Mouse (Mus musculus) embryonic facial prominence, embryonic 13.5 days (tissue): Measurements from ENCODE around the gene Wwox. TPM values are rescaled to one million over a fixed set of nuclear protein-coding genes. Genes with fewer than 3 reads are reported as not detected.

ENCODE experiments used
- ATAC-seq: fragments of 200-750 bp; cut with Nextera tagmentation; 2 replicates; pipeline ENCODE4 v1.8.0; 2017; ENCODE audit warnings: low read depth; ENCODE audit not compliant: insufficient number of reproducible peaks, insufficient read depth, low FRiP score, low TSS enrichment
- H3K27ac ChIP-seq: fragments of 300-500 bp; sonication (generic); 2 replicates; pipeline ENCODE4 v1.5.1; 2015; ENCODE audit warnings: moderate library complexity, mild to moderate bottlenecking, inconsistent platforms
- H3K27me3 ChIP-seq: fragments of 300-500 bp; sonication (generic); 2 replicates; pipeline ENCODE4 v1.6.1; 2015; ENCODE audit warnings: mild to moderate bottlenecking, inconsistent platforms
- H3K36me3 ChIP-seq: fragments of 300-500 bp; sonication (generic); 2 replicates; pipeline ENCODE4 v1.6.1; 2015; ENCODE audit warnings: mild to moderate bottlenecking, inconsistent platforms
- H3K4me1 ChIP-seq: fragments of 300-500 bp; sonication (generic); 2 replicates; pipeline ENCODE4 v1.6.1; 2015; ENCODE audit warnings: inconsistent platforms
- H3K4me2 ChIP-seq: fragments of 300-500 bp; sonication (generic); 2 replicates; pipeline ENCODE4 v1.6.1; 2015; ENCODE audit warnings: moderate library complexity, mild to moderate bottlenecking, inconsistent platforms
- H3K4me3 ChIP-seq: fragments of 300-500 bp; sonication (generic); 2 replicates; pipeline ENCODE4 v1.5.1; 2015; ENCODE audit warnings: mild to moderate bottlenecking, inconsistent platforms
- H3K9ac ChIP-seq: fragments of 300-500 bp; sonication (generic); 2 replicates; pipeline ENCODE4 v1.6.1; 2015; ENCODE audit warnings: mild to moderate bottlenecking, inconsistent platforms
- H3K9me3 ChIP-seq: fragments of 300-500 bp; sonication (generic); 2 replicates; pipeline ENCODE4 v1.6.1; 2016; ENCODE audit warnings: inconsistent platforms
- WGBS: fragments of 180-500 bp; shearing (Covaris S2); methylation state at CpG from one replicate; pipeline ENCODE4 v1.1.7; 2015; ENCODE audit warnings: mixed read lengths; 5-methylcytosine and 5-hydroxymethylcytosine counted together
- polyA plus RNA-seq: library from polyadenylated mRNA; unstranded; fragments of >200 nt; fragmentation: Nextera tagmentation; extraction: Ambion mirVana; gene quantifications from 2 replicates; pipeline ENCODE4 v1.2.1, GENCODE M21; 2015

Gene Wwox
- polyA plus RNA-seq, 1 experiment from 2014 or later = 11.5 TPM

DNA sequence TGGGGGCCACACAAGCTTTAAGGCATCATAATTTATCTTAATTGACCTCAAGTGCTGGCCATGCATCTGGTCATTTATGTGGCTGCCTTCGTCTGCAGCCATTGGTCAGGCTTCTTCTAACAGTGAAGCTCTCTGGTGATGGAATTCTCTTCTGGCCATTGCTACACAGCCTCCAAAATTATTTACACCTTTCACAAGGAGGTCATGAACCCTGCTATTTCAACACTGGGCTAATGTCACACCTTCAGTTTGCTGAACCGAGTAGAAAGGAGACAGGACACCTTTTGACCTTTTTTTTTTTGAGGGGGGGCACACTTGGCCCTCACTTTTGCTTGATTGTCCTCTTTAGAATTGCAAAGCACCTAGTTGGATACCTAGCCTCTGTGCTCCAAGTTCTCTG, 320.2 kb downstream of the Wwox start:
- Histone ChIP-seq H3K4me3 (no peak overlapping the region), H3K27ac (no peak overlapping the region), H3K9ac (no peak overlapping the region), H3K27me3 (no peaks in the 10 kb centered on the region), H3K4me2 (no peak overlapping the region), H3K36me3 (no peaks in the 10 kb centered on the region), H3K4me1 (no peaks in the 10 kb centered on the region), H3K9me3 (no peaks in the 10 kb centered on the region)
- 67% methylated on average over 2 of the region's 2 CpGs for WGBS
- ATAC-seq = no peak

- Histone ChIP-seq H3K4me2 (no peak overlapping the region), H3K4me3 (no peak overlapping the region), H3K27me3 (0 out of 2 replicates have a peak, but pooled peaks cover 2% of the 10 kb centered on the region), H3K9me3 (no peaks in the 10 kb centered on the region), H3K27ac (no peak overlapping the region), H3K4me1 (peaks cover 10% of the 10 kb centered on the region), H3K9ac (no peak overlapping the region), H3K36me3 (no peaks in the 10 kb centered on the region)
- 87% methylated on average over 3 of the region's 3 CpGs for WGBS
- ATAC-seq = no peak
These were observed 329.1 kb downstream of the Wwox start for GRCm38 (mm10) chr8:114768536-114768935.

DNA sequence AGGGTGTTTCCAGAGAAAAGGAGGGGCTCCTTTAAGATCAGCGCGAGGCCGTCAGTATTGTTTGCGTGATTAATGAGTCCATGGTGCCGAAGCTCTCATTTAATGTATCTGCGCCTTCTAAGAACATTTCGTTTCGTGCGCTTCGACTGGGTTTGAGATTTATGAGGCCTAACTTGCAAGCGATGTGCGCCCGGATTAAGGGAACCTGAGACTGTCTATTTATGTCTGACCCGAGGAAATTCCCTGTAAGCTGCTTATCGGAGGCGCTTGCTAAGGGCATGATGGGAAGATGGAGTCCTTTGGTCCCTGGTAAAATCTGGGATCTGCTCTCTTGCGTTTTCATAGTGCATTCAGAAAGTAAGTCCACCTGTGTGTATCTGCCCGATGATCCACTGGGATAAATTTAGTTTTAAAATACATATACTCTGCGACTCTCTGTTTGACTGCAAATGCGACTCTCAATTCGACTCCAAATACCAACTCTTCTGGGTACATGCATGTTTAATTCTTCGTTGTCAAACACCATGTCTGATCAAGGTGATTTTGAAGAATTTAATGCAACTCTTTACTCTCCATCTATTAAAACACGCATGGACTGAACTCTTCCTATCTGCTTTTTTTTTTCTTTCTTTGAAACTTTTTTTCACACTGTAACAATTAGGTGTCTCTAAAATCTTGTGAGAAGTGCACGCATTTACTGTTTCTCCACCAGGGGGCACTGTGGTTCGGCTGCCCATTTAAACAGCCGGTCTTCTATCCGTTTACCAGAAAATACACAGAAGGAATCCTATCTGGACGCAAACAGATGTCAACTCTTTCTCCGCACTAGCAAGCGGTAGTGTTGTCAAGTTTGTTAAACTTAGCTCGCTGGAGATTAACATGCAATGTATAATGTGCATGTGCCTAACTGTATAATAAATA, 331.7 kb downstream of the Wwox start:
- H3K4me1 ChIP-seq = peaks cover 27% of the 10 kb centered on the region
- H3K27me3 ChIP-seq = peaks cover 5% of the 10 kb centered on the region; the same call in 1 of the 2 replicates
- H3K9me3 ChIP-seq = no peaks in the 10 kb centered on the region
- no peak for ATAC-seq
- no peak overlapping the region for H3K9ac ChIP-seq
- no peak overlapping the region for H3K27ac ChIP-seq
- H3K36me3 ChIP-seq = no peaks in the 10 kb centered on the region
- H3K4me3 ChIP-seq = no peak overlapping the region
- 57% methylated on average over 31 of the region's 31 CpGs for WGBS
- no peak overlapping the region for H3K4me2 ChIP-seq

DNA sequence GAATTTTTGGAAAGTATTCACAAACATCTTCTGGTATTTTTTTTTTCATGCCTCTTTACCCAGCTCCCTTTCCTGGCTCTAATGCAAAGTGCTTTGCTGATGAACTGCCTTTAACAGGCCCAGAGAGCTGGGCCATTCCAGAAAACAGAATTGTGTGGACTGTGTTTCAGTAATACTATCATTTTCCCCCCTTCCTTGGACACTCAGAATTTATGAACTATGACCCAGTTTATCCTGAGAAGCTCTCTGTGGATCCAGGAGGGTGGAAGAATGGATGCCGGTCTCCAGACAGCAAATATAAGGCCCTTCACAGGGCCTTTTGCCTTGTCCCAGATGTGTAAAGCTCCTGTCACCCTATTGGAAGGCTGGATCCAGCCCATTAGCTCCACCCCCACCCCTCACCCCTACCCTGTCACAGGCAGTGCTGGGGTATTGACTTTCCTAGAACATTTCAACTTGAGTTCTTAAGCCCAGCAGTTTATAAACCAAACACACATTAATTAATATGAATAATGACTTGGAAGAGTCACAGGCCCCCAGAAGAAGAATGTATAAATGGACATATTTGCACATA, 332.9 kb downstream of the Wwox start:
- no peak overlapping the region for H3K27ac ChIP-seq
- H3K4me2 ChIP-seq = no peak overlapping the region
- peaks cover 27% of the 10 kb centered on the region for H3K4me1 ChIP-seq
- no peak overlapping the region for H3K4me3 ChIP-seq
- H3K27me3 ChIP-seq = peaks cover 5% of the 10 kb centered on the region; the same call in 1 of the 2 replicates
- no peaks in the 10 kb centered on the region for H3K36me3 ChIP-seq
- no peak overlapping the region for H3K9ac ChIP-seq
- 58% methylated on average over 1 of the region's 1 CpGs for WGBS
- ATAC-seq = no peak
- H3K9me3 ChIP-seq = no peaks in the 10 kb centered on the region

- Histone ChIP-seq H3K9ac (no peak overlapping the region), H3K4me1 (peaks cover 30% of the 10 kb centered on the region), H3K4me2 (peak overlapping the region; percentile 30), H3K9me3 (no peaks in the 10 kb centered on the region), H3K36me3 (no peaks in the 10 kb centered on the region), H3K4me3 (no peak overlapping the region), H3K27me3 (peaks cover 3% of the 10 kb centered on the region; the same call in 1 of the 2 replicates), H3K27ac (peak overlapping the region; percentile 68)
- WGBS = 28% methylated on average over 23 of the region's 23 CpGs
- ATAC-seq = peak; percentile 62; the same call in 1 of the 2 replicates
These were observed 334.3 kb downstream of the Wwox start for GRCm38 (mm10) chr8:114773461-114774414.

- no peak for ATAC-seq
- Histone ChIP-seq H3K27ac (no peak overlapping the region), H3K9me3 (no peaks in the 10 kb centered on the region), H3K4me3 (no peak overlapping the region), H3K4me2 (peak overlapping the region; percentile 30; the same call in 1 of the 2 replicates), H3K9ac (no peak overlapping the region), H3K4me1 (peaks cover 30% of the 10 kb centered on the region), H3K27me3 (peaks cover 3% of the 10 kb centered on the region; the same call in 1 of the 2 replicates), H3K36me3 (no peaks in the 10 kb centered on the region)
- WGBS = 71% methylated on average over 6 of the region's 6 CpGs
These were observed 334.9 kb downstream of the Wwox start for GRCm38 (mm10) chr8:114774415-114774775.

GRCm38 (mm10) chr8:114775543-114775942, 336.1 kb downstream of the Wwox start:
- WGBS = 79% methylated on average over 8 of the region's 8 CpGs
- no peak overlapping the region for H3K4me3 ChIP-seq
- no peaks in the 10 kb centered on the region for H3K9me3 ChIP-seq
- H3K36me3 ChIP-seq = no peaks in the 10 kb centered on the region
- H3K9ac ChIP-seq = no peak overlapping the region
- no peak overlapping the region for H3K27ac ChIP-seq
- H3K4me2 ChIP-seq = no peak overlapping the region
- H3K4me1 ChIP-seq = peaks cover 30% of the 10 kb centered on the region
- no peak for ATAC-seq
- H3K27me3 ChIP-seq = peaks cover 3% of the 10 kb centered on the region; the same call in 1 of the 2 replicates

GRCm38 (mm10) chr8:114776696-114777095, 337.2 kb downstream of the Wwox start:
- H3K4me2 ChIP-seq = no peak overlapping the region
- peaks cover 30% of the 10 kb centered on the region for H3K4me1 ChIP-seq
- ATAC-seq = no peak
- H3K4me3 ChIP-seq = no peak overlapping the region
- H3K9ac ChIP-seq = no peak overlapping the region
- no peak overlapping the region for H3K27ac ChIP-seq
- H3K36me3 ChIP-seq = no peaks in the 10 kb centered on the region
- H3K9me3 ChIP-seq = no peaks in the 10 kb centered on the region
- H3K27me3 ChIP-seq = peaks cover 3% of the 10 kb centered on the region; the same call in 1 of the 2 replicates
- 74% methylated on average over 9 of the region's 9 CpGs for WGBS

DNA sequence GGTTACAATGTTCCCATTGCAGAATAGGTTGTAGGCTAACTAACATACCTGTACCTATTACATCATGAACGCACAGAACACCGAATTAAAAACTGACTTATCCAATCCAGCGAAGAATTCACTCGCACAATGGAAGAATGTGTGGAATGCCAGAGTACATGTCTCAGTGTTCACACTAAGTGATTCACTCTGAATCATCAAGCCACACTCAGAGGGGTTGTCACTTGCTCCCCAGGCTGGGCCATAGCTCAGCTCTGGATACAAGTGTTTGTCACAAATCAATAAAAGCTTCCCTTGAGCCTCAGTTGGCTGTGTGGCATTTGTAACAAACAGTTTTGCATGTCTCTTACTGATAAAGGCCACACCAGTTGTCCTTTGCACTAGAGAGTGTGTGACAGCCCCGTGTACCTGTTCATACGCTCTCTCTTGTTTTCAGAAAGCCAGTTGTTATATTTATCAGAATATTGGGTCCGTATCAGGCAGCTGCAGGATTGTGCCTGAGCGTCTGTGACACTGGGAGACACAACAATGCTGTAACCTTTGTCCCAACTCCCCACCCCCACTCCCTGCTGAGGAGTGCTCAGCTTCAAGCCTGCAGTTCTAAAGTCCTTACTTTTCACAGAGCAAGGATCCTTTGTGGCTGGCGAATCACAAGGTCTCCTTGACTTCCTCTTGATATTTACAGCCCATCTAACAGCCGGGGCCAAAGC, 338.0 kb downstream of the Wwox start:
- H3K27me3 ChIP-seq = peaks cover 3% of the 10 kb centered on the region; the same call in 1 of the 2 replicates
- no peak for ATAC-seq
- H3K4me1 ChIP-seq = peaks cover 26% of the 10 kb centered on the region
- H3K36me3 ChIP-seq = no peaks in the 10 kb centered on the region
- no peak overlapping the region for H3K9ac ChIP-seq
- H3K4me3 ChIP-seq = no peak overlapping the region
- no peak overlapping the region for H3K27ac ChIP-seq
- H3K9me3 ChIP-seq = no peaks in the 10 kb centered on the region
- H3K4me2 ChIP-seq = no peak overlapping the region
- 66% methylated on average over 10 of the region's 10 CpGs for WGBS

GRCm38 (mm10) chr8:114779002-114779401, 339.5 kb downstream of the Wwox start:
- ATAC-seq = no peak
- 87% methylated on average over 9 of the region's 9 CpGs for WGBS
- peaks cover 15% of the 10 kb centered on the region for H3K4me1 ChIP-seq

More at GRCm38 (mm10) chr8:114779002-114779401, 339.5 kb downstream of the Wwox start:
- Histone ChIP-seq H3K27ac (no peak overlapping the region), H3K4me2 (no peak overlapping the region), H3K9me3 (no peaks in the 10 kb centered on the region), H3K27me3 (peaks cover 6% of the 10 kb centered on the region; the same call in 1 of the 2 replicates), H3K4me3 (no peak overlapping the region), H3K36me3 (no peaks in the 10 kb centered on the region), H3K9ac (no peak overlapping the region)
